Mouse (Mus musculus): ENCODE data around the gene Srp68.

Srp68 gene

GRCm38 (mm10) chr11:116247502-116248222, 26.4 kb downstream of the Srp68 start:
- no peak for DNase-seq (ENCODE audit: low read depth, low spot score)

DNA sequence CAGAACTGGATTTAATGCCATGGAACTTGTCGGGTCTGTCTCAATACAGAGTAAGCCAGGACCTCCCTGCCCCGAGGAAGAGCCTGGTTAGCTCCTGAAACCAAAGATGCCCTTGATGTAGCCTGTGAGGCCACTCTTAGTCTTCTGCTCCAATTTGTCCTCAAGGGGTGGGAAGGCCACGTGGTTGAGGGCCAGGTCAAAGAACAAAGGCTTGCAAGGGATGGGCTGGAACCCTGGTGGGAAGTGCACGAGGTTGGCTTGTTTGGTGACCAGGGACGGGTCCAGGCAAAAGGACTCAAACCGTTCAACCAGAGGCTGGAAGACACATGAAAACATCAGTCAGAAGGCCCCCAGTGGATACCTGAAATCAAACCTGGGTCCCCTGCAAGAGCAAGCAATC, 28.4 kb downstream of the Srp68 start:
- no peak for DNase-seq (ENCODE audit: low read depth, low spot score)

DNA sequence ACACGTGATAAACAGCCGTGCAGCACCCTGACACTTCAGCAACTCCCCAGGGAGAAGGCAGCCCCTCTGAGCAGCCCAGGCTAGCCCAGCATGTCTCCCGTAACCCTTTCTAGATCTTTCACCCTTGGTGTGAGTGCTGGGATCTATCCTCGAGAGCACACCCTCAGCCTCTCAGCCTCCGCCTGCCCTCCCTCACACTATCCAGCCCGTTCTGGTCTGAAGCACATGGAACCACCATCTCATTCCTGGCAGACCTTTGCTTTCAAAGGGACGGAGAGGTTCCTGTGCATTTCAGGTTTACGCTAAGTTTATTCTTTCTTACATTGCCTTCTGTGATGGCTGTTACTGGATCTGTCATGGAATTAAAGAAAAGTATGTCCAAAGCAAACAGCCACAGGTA, 29.4 kb downstream of the Srp68 start:
- no peak for DNase-seq (ENCODE audit: low read depth, low spot score)

DNA sequence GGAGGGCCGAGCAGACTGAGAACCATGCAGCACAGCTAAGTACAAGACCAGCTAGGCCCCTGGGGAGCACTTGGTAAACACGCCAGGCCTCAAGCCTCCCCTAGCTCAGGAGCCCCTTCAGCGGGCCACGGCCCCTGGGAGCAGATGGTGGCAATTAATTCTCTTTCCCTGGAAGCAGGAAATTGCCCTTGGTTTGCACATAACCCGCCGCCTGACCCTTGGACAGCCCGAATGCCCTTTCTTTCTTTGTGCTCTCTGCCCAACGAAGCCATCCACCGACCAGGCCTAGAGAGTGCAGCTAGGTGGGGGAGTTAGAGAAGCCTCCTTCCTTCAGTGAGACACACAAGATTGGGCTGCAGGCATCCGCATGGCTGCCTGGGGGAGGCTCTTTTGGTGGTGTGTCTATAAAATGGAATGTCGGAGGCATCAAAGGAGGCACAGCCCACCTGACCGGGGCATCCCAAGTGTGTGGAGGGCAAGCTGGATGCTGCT, 32.2 kb downstream of the Srp68 start:
- no peak for DNase-seq (ENCODE audit: low read depth, low spot score)

GRCm38 (mm10) chr11:116239797-116240196, 34.2 kb downstream of the Srp68 start:
- DNase-seq (ENCODE audit: low read depth, low spot score) = no peak

DNA sequence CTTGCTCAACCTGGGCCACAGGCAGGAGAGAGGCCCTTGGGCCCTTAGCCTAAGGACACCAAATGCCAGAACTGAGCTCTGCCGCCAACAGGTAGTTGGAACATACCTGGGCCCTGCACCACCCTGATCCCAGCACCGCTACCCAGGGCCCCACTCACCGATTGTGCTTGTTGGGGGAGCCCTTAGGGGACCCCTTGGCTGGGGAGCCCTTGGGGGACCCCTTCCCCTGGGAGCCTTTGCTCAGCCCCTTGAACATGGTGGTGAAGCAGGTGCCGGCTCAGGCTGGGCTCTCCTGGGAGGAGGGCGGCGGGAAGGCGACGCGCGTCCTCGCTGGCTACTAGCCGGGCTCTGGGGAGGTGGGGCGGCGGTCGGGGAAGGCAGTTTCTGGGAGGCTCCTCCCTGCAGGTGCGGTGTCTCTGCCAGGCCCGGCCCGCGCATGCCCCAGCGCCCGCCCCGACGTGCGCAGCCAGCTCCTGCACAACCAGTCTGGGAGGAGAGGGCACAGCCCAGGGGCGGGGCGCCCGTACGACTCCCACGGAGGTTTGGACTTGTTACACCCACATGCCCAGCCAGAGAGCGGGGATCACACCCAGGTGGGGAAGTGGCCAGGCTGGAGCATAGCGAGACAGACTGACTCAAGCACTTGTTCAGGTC, 36.1 kb downstream of the Srp68 start, which contains the start of gene Evpl:
Evpl (minus strand) TSS at position 336 of the 654 bp plus-strand sequence.
- peak; percentile 70 for DNase-seq (ENCODE audit: low read depth, low spot score)

DNA sequence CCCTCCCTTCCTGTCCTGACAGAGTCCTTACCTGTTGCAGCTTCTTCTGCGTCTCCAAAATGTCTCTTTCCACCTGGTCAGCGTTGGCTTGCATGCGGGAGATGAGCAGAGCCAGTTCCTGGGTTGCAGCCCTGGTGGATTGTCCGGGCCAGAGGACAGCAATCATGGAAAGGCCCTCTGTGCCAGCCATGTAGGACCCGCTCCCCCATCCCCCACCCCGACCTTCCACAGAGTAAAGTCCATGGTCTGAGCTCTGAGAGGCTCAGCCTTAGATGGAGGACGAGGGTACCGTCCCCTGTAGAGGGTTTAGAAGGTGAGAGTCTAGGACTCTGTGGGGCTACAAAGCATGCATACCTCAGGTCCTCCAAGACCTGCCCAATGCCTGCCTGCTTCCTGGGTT, 39.1 kb downstream of the Srp68 start:
- no peak for DNase-seq (ENCODE audit: low read depth, low spot score)

- no peak for DNase-seq (ENCODE audit: low read depth, low spot score)
Measured at GRCm38 (mm10) chr11:116232427-116232826, 41.6 kb downstream of the Srp68 start.

DNA sequence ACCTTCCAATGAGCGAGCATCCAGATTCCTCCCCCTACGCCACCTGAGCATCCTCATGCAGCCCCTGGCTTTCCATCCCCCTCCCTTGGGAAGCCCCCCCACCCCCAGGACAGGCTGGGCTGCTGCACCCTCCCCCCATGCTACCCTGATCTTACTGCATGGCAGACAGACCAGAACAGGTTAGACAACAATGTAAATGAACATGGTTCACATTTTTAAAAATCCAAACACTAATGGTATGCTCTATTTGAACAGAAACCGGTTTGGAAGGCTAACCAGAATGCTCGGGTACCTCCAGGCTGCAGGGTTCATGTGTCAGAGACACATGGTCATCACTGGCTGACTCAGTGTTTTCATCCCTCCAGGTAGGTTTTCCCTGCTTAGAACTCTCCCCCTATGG, 45.3 kb downstream of the Srp68 start:
- no peak for DNase-seq (ENCODE audit: low read depth, low spot score)

DNA sequence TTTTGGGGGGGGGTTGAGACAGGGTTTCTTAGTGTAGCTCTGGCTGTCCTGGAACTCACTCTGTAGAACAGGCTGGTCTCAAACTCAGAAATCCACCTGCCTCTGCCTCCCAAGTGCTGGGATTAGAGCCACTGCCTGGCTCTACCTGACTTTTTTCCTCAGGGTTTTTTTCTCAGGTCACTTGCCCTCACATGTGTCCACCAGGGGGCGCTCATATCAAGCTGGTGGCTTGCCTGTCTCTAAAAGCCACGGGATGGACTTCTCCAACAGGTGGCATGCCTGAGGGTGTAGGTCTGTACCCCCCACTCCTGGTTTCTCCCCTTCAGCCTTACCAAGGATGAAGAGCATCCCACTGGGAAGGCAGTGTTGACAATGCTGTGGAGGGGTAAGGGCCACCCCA, 47.6 kb downstream of the Srp68 start:
- peak; percentile 89 for DNase-seq (ENCODE audit: low read depth, low spot score)

DNA sequence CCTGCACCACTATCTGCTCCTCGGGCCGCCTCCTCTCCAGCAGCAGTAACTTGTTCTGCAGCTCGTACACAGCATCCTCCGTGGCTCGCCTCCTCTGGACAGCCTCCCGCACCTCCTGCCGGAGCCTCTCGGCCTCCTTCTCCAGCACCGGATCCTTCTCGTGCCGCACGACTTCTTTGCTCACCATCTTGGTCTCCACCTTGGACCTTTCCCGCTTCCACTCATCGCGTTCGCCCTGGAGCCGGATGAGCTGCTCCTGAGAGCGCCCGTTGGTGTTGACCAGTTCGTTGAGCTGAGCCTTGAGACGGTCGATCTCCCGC, 51.3 kb downstream of the Srp68 start:
- DNase-seq (ENCODE audit: low read depth, low spot score) = no peak

DNA sequence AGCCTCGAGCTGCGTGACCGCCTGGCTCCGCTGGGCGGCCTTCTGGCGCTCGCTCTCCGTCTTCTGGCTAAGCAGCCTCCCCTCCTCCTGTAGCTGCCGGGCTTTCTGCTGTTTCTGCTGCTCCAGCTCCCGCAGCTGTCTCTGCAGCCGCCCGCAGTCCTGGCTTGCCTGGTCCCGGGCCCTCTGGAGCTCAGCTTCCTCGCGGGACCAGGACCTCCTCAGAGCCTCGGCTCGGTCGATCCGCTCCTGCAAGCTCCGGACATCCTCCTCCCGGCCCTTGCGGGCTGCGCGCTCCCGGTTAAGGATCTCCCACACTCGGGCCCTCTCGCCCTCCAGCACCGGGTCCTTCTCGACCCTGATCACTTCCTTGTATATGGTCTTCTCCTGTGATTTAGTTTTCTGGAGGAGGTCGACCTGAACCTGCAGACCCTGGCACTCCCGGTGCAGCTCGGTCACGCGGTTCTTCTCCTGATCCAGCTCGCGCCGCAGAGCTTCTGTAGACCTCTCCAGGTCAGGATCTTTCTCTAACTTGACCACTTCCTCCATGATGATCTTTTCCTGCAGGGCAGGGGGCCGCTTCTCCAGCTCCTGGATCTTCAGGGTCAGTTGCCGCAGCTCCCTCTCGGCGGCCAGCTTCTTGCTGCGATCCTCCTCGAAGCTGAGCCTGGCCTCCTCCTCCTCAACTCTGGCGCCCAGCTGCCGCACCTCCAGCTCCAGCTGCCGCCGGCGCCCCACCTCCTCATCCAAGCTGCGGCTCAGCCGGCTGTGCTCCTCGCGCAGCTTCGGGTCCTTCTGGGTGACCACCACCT, 51.9 kb downstream of the Srp68 start:
- no peak for DNase-seq (ENCODE audit: low read depth, low spot score)

DNA sequence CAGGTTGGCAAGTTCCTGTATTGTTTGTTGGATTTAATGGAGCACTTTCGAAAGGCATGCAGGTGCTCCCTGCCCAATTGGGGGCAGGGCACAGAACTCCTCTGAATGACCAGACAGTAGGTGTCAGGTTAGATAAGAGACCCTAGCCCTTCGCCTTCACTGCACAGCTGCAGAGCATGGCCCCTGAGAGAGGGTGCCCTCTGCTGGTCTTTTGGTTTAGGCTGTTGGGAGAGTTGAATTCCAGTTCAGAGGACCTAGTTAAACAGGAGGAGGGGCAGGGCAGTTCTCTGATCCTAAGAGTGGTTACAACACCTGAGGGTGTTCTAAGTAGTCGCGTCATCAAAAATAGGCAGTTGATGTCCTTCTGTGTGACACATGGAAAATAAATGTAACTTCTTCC, 54.1 kb downstream of the Srp68 start:
- DNase-seq (ENCODE audit: low read depth, low spot score) = peak; percentile 73

GRCm38 (mm10) chr11:116218737-116219400, 55.1 kb downstream of the Srp68 start:
- DNase-seq (ENCODE audit: low read depth, low spot score) = no peak

GRCm38 (mm10) chr11:116218263-116218662, 55.8 kb downstream of the Srp68 start:
- DNase-seq (ENCODE audit: low read depth, low spot score) = no peak

GRCm38 (mm10) chr11:116216549-116216948, 57.5 kb downstream of the Srp68 start:
- no peak for DNase-seq (ENCODE audit: low read depth, low spot score)

GRCm38 (mm10) chr11:116215991-116216390, 58.0 kb downstream of the Srp68 start:
- no peak for DNase-seq (ENCODE audit: low read depth, low spot score)

- peak; percentile 34 for DNase-seq (ENCODE audit: low read depth, low spot score)
Measured at GRCm38 (mm10) chr11:116215181-116215580, 58.8 kb downstream of the Srp68 start.

- no peak for DNase-seq (ENCODE audit: low read depth, low spot score)
Measured at GRCm38 (mm10) chr11:116213877-116214510, 60.0 kb downstream of the Srp68 start.

DNA sequence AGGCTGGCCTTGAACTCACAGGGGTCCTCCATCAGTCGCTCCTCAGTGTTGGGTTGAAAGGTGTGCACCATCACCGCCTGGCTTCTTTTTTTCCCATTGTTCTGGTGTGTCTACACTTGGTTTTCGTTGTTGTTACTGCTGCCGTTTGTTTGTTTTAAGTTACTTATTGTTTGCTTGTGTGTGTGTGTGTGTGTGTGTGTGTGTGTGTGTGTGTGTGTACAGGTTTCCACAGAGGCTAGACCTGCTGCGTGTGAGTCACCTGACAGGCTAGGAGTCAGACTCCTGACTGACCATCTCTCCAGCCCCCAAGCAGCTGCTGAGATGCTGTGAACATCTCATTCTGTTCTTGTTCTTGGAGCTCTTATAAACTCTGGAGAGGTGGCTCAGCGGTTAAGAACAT, 61.2 kb downstream of the Srp68 start:
- no peak for DNase-seq (ENCODE audit: low read depth, low spot score)

DNA sequence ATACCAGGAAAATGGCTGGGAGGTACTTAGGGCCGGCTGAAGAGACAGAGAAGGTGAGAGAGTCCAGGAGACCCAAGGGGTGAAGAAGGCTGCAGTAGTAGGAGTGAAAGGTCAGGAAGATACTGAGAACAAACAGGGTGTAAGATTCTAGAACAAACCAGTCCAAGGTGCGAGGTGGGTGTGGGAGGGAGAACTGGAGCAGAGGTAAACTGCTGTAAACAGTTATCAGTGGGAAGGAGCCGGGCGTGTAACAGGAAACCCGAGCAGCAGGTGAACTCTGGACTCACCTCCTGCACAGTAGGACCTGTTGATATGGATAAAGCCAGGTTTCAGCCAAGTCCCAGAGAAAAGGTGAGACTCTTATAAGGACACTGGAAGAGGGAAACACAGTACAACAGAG, 63.3 kb downstream of the Srp68 start:
- no peak for DNase-seq (ENCODE audit: low read depth, low spot score)

Measured in CD4-positive, CD25-positive, alpha-beta regulatory T cell, adult 2 months (primary cell).